Mouse (Mus musculus) liver, adult 2 months (tissue): ENCODE measurements around the gene Zfp708.

Source experiments
- CTCF ChIP-seq: fragments of 200-500 bp; IDR thresholded peaks from 2 replicates; pipeline ENCODE4 v1.5.1; 2011; ENCODE audit warnings: low read depth, low read length, control low read depth
- POLR2A ChIP-seq: fragments of 200-500 bp; IDR thresholded peaks from 2 replicates; pipeline ENCODE4 v1.6.1; 2011; ENCODE audit warnings: low read length, control low read depth; ENCODE audit not compliant: insufficient read depth; ENCODE audit errors: extremely low read depth

- TF ChIP-seq POLR2A: no peak
- TF ChIP-seq CTCF: no peak
Observed at GRCm38 (mm10) chr13:67112096-67112495, 14.3 kb upstream of the Zfp708 start.
